Mouse (Mus musculus) lung, postnatal 14 days (tissue): Measurements from ENCODE around the gene Vsig8.

Source experiments
- DNase-seq: peaks from one replicate; pipeline ENCODE4 v3.0.0; 2021

The Vsig8 gene

GRCm38 (mm10) chr1:172530544-172531220 lies 25.1 kb upstream of the Vsig8 start:
- DNase-seq: no peak

DNA sequence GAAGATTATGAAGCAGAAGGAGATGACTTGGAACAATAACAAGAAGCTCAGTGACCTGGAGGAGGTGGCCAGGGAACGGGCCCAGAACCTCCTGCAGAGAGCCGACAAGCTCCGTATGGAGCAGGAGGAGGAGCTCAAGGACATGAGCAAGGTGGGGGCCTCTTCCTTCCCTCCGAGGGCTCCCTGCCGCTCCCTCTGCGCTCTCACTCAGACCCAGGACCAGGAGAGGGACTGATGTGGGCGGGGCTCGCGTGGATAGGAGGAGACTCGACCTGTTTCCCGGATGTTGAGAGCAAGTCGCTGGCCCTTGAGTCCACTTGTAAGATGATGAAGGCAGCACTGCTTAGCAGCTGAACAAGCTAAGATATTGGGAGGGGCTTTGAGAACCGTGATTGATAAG lies 23.2 kb upstream of the Vsig8 start:
- DNase-seq: peak; percentile 55

GRCm38 (mm10) chr1:172535116-172535515 lies 20.6 kb upstream of the Vsig8 start:
- DNase-seq: no peak

GRCm38 (mm10) chr1:172539827-172540226 lies 15.9 kb upstream of the Vsig8 start:
- DNase-seq: no peak

DNA sequence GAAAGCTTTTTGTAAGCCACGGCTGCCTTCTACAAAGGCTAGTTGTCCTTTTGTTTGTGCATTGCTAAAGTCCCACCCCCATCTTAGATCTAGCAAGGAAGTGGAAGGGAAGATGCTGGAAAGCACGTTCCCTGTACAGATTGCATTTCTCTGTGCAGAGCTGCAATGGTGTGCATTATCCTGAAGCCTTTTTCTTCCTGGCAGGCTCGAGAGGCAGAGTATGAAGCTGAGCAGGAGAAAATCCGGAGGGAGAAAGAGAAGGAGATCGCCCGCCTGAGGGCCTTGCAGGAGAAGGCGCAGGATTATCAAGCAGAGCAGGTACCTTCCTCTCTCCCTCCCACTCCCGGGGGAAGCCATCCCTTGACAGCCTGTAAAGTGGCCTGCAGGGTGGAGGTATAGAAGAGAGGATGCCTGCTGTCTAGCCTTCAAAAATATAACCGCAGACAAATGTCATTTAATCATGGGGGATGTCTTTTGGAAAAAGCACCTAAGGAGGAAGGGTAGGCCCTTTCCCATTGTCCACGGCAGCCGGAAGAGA lies 15.4 kb upstream of the Vsig8 start:
- no peak for DNase-seq

- DNase-seq: no peak
Observed at GRCm38 (mm10) chr1:172546062-172546461, 9.7 kb upstream of the Vsig8 start.

DNA sequence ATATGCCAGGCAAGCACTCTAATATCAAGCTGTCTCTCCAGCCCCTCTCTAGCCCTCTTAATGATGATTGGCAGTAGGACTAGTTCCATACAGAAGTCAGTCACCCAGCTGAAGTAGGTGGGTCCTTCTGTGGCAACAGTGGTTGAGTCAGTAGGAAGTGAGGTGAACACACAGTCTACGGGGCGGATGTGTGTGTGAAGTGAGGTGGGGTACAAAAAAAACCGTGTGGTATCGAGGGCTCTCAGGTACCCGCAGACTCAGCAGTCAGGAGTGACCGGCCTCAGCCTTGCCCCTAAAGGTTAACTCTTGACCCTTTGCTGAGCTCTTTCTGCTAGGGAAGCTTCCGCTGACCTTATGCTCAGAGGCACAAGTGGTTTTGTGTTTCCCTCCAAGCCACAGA lies 7.2 kb upstream of the Vsig8 start:
- no peak for DNase-seq

DNA sequence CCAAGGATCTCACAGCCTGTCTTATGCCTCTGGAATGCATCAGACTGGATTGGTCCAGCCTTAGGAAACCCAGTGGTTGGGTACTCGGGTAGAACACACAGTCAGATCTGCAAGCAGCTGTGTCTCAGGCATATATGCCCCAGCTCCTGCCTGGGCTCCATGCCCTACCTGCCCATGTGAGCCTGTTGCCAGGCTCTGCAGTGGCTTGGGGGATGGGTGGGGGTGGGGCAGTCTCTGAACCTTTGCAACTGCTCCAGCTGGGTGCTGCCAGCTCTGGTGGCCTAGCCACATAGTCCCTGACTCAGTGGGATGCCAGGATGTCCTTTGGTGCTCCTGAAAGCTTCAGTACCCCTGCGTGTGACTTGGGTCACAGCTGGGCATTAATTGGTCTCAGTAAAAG lies 6.4 kb upstream of the Vsig8 start:
- DNase-seq: no peak

- DNase-seq: no peak
Observed at GRCm38 (mm10) chr1:172549717-172550116, 6.0 kb upstream of the Vsig8 start.

GRCm38 (mm10) chr1:172550551-172550951 lies 5.2 kb upstream of the Vsig8 start:
- peak; percentile 63 for DNase-seq

- DNase-seq: no peak
Observed at GRCm38 (mm10) chr1:172551009-172551408, 4.7 kb upstream of the Vsig8 start.

DNA sequence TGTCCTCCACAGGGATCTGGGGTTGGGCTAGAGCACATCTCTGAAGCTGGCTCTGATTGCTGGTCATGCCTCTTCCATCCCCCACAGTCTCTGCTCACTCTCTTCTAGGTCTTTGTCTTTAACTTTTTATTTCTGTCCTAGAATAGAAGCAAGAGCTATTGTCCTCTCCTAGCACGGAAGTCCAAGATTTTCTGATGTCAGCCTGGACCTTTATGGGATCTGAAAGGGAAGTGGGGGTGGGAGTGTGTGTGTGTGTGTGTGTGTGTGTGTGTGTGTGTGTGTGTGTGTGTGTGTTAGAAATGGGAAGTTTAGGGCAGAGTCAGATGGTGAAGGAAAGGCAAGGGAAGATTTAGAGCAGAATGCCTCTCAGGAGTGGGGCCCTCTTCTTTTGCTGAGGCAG lies 3.1 kb upstream of the Vsig8 start:
- no peak for DNase-seq

GRCm38 (mm10) chr1:172562641-172563464 lies 7.1 kb downstream of the Vsig8 start:
- peak; percentile 72 for DNase-seq

GRCm38 (mm10) chr1:172563465-172563828 lies 7.7 kb downstream of the Vsig8 start:
- DNase-seq: no peak

DNA sequence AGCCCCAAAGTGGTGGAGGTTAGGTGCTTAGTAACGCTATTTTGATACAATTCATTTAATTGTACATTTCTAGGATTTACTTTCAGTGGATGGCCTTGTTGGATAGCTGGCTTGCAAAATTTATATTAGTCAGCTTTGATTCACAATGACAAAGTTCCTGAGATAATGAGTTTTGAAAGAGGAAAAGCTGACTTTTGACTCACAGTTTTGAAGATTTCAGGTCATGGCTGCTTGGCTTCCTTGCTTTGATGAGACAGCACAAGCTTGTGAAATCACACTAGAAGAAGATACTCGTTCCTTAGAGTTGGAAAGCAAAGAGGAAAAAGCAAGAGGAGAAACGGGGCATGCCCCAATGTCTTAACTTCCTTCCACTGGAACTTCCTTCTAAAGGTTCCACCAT lies 10.4 kb downstream of the Vsig8 start:
- no peak for DNase-seq

GRCm38 (mm10) chr1:172567758-172568157 lies 12.0 kb downstream of the Vsig8 start:
- DNase-seq: no peak

GRCm38 (mm10) chr1:172580116-172580515 lies 24.4 kb downstream of the Vsig8 start:
- no peak for DNase-seq

GRCm38 (mm10) chr1:172582436-172582835 lies 26.7 kb downstream of the Vsig8 start:
- DNase-seq: no peak

- DNase-seq: no peak
Observed at GRCm38 (mm10) chr1:172584271-172584670, 28.5 kb downstream of the Vsig8 start.

- no peak for DNase-seq
Observed at GRCm38 (mm10) chr1:172585026-172585425, 29.3 kb downstream of the Vsig8 start.

GRCm38 (mm10) chr1:172585612-172586567 lies 30.2 kb downstream of the Vsig8 start:
- no peak for DNase-seq

DNA sequence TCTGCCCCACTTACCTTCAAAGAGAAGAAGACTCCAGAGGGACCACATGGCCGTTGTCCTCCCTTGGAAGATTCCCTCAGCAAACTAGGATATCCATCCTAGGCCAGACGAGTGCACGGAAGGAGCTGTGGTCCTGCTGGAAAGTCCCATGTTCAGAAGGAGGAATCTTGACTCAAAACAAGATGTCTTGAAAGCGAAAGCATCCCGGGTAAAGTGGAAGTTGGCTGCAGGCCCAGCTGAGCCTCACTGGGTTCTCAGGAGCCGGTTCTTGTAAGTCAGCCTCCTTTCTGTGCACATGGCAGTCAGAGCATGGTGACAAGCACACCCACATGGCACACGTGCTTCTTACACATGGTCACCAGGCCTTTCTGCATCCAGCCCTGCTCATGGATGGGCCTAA lies 34.6 kb downstream of the Vsig8 start, which contains the start of gene Slamf8:
TSS of gene Slamf8 (minus strand) at position 184 of the 400 bp plus-strand sequence.
- peak; percentile 36 for DNase-seq

DNA sequence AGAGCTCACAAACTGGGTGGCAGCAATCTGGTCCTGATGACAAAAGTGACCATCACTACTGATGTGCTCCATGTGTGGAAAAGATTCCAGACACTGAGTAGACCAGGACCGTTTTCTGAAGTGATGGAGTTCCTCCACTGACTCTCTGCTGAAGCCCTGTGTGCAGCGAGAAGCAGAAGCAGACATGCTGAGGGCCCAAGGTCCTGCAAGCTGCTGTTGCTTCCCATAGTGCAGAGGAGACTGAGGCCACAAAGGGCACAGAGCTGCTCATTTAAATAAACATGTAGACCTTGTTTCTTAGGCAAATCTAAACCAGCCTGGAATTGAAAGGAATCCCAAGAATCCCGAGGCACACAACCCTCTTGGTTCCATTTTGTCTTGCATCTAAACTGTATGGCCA lies 37.6 kb downstream of the Vsig8 start:
- no peak for DNase-seq
